Mouse (Mus musculus): ENCODE results near the gene Rag1.

GRCm38 (mm10) chr2:101620899-101621298 lies 28.4 kb downstream of the Rag1 start:
- no peak for TF ChIP-seq POLR2A (IDR thresholded peaks at IDR 0.05; ENCODE audit: control insufficient read depth, extremely low read depth, insufficient read depth, low read length, poor library complexity)
- no peak for TF ChIP-seq CTCF (IDR thresholded peaks at IDR 0.05; ENCODE audit: borderline replicate concordance, control insufficient read depth, extremely low read depth, insufficient read depth, low read length, poor library complexity)

Data from thymus, adult 2 months (tissue).